Mouse (Mus musculus): ENCODE data around the gene Map3k10.

DNA sequence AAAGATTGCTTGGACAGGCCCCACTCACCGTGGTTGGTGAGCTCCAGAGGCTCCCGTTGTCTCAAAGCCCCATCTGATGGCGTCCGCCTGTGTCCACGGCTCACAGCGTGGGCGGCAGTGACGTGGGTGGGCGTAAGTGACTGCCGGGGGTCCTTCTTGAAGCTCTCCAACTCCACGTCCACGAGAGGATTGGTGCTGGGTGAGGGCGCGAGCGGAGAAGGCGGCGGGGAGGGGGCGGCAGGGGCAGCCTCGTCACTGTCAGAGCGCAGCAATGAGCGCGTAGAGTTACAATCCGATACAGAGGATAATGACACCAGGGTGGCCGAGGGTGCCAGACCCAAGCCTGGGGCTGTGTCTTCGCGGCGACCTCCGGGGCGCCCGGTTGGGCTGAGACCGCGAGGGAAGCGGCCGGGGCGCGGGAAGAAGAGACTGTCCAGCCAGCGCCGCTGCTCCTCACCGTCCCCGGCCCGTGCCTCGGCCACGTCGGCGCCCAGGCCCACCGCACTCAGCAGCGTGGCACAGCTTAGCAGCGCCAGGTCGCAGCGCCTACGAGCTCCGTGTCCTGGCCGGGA, 16.5 kb downstream of the Map3k10 start:
- TF ChIP-seq CTCF (conservative IDR thresholded peaks at IDR 0.05; ENCODE audit: insufficient read depth, insufficient read length, low read depth, low read length): no peak
- no peak for TF ChIP-seq POLR2A (IDR thresholded peaks at IDR 0.05; ENCODE audit: low read depth, low read length)

Data from kidney, adult 2 months (tissue).